Mouse (Mus musculus) layer of hippocampus, adult 9-11 months (tissue): ENCODE results near the gene Cpeb2.
A peak's percentile ranks its signal among the peaks of the same experiment; 100 is the strongest.

ENCODE experiments used
- DNase-seq: peaks from one replicate; pipeline ENCODE4 v3.0.0; 2022

The Cpeb2 gene

DNA sequence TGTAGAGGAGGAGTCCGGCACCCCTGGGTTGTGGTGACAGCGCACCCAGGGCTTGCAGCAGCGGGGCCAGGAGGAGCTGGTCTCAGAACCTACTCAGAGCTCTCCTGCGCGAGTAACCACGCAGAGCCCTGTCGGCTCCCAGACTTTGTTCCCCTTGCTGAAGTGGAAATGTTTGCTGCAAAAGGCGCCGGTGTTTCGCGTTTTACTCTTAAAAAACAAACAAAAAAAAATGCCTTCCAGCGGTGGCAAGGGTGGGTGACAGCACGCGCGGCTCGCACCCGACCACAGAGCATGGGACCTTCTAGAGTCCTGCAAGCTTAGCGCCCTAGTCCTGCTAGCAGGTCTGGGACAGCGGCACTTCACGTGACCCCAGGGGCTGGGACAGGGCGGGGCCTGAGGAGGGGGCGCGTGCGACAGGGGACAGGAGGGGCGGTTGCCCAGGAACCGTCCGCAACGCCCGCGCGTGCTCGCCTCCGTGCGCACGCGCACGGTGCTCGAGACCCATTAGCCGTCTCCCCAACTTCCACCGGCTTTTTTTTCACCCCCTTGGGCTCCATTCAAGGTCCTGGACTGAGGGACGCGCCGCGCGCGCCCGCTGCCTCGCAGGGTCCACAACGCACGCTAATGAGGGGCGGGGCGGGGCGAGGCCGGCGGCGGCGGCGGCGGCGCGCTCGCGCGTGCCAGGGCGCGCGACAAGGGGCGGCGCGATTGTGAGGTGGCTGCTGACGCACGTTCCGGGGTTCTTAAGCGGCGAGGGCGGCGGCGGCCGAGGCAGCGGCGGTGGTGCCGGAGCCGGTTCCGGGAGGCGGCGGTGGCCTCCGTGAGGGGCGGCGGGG, at the start of gene Cpeb2:
Gene Cpeb2, plus strand, starts transcription at position 691 of the 836 bp plus-strand sequence.
- peak; percentile 97 for DNase-seq

DNA sequence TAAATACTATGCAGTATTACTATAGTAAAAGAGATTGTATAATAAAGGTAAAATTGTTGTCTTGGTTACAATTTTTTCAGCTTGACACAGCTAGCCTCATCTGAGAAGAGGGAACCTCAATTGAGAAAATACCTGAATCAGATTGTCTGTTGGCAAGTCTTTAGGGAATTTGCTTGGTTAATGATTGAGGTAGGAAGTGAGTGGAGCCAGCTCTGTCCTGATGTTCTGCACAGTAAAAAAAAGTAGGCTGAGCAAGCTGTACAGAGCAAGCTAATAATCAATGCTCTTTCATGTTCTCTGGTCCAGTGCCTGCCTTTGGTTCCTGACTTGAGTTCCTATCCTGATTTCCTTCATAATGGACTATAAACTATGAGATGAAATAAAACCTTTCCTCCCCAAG, 49.4 kb upstream of the Cpeb2 start:
- DNase-seq, result no peak

GRCm38 (mm10) chr5:43184834-43185233, 48.1 kb upstream of the Cpeb2 start:
- no peak for DNase-seq

DNA sequence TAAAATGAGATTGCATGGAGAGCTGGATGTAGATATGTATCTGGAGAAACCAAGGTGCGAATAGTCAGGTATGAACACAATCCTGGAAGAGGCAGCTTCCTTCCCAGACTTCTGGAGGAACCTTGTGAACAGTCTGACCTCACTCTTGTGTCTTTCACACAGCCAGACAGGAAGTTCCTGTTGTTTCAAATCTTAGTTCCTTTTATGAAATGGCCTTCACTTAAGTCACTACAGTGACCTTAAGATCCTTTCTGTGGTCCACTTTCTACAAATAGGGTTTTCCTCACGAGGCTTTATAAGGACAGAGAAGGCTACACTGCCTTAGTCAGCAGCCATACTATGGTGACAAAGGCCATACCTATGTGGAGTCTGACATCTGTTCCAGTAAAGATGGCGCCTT, 47.5 kb upstream of the Cpeb2 start:
- DNase-seq, result no peak

DNA sequence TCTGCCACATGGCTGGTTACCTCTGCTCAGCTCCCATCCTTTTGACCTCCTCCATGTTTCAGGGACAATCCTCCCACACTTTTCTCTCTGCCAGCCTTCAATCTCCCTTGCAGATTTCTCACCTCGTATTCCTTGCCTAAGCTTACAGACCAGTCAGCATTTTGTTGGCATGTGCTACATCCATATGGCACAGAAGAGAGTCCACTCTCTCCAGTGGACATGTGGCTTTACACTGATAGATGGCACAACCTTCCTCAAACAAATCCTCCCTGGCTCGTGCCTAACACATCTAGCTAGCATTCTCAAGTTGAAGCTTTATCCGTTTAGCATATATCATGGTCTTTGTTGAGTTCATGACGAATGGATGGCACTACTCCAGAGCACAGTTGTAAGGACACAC, 32.3 kb upstream of the Cpeb2 start:
- no peak for DNase-seq

DNA sequence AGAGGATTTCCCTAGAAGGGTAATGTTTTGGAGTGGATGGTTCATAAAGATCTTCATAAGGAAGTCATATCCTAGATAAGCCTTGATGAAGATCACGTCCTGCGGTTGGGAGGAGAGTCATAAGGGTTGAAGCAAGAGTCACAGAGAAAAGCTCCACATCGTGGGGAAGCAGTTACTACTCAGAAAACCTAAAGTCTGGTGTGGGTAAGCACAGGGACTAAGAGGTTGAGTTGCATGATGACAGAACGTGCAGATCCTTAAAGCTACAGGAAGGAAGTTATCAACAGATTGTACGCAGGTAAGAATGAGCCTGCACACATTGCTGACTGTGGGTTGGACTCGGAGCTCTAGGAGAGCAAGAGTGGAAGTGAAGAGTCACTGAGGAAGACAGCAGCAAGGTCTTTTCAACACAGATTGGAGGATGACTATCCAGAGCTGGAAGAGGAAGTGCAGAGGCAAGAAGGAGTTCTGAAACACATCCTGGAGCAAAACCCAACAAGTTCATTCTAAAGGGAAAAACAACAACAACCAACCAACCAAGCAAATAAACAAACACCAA, 26.4 kb upstream of the Cpeb2 start:
- no peak for DNase-seq

DNA sequence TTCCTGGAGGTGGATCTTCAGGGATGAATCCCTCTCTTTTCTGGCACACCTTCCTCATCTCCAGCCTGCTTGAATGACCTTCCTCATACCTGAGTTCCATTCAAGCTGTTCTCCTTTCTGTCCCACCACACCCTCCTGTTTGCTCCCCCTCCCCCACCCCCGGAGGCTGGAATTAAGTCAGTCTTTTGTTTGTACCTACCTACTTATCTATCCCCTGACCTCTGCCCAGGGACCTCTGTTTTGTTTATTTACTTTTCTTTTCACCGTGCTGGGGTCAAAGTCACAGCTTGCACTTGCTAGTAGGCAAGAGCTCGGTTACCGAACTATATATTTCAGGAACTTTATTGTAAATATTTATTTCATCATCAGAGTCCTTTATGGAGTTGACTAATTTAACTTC, 15.5 kb upstream of the Cpeb2 start:
- DNase-seq, result no peak

GRCm38 (mm10) chr5:43217987-43218846, 14.8 kb upstream of the Cpeb2 start:
- no peak for DNase-seq

- no peak for DNase-seq
Measured at GRCm38 (mm10) chr5:43218847-43219132, 14.2 kb upstream of the Cpeb2 start.

GRCm38 (mm10) chr5:43223359-43223758, 9.6 kb upstream of the Cpeb2 start:
- DNase-seq, result no peak

- DNase-seq, result no peak
Measured at GRCm38 (mm10) chr5:43224245-43224644, 8.7 kb upstream of the Cpeb2 start.

DNA sequence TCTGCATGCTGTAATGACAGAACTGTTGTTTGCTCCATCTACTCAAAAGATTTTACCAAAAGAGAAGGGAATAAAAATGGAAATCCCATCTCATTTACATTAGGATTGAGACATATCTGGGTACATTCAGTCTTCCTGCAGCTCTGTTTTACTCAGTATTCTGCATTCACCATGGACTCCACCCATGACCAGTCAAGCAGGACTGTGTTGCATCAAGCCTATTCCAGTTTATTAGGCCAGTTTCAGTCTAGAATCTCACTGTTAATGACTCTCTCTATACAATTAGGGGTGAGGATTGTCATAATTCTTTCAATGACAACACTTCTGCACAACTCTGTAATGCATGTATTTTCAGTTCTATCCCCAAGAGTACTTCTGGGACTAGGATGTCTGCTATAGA, 6.8 kb upstream of the Cpeb2 start:
- DNase-seq, result no peak

GRCm38 (mm10) chr5:43227607-43228006, 5.4 kb upstream of the Cpeb2 start:
- no peak for DNase-seq

GRCm38 (mm10) chr5:43231061-43231460, 1.9 kb upstream of the Cpeb2 start:
- DNase-seq, result no peak

DNA sequence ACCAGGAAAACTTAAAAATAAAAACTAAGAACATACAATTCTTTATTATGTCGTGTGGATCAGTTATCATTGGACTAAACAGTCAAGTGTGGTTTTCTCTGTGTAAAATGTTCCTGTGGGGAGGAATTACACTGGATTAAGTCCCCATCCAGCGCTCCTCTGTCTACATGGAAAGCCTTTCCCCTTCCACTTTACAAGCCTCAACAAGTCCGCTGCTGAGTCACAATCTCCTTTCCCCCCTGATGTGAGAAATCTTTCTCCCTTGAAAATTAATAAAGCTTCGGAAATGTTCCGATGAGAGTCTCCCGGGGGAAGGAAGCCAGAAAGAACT, 856 bp upstream of the Cpeb2 start:
- DNase-seq, result no peak

GRCm38 (mm10) chr5:43233316-43234181, 579 bp downstream of the Cpeb2 start:
- peak; percentile 93 for DNase-seq

DNA sequence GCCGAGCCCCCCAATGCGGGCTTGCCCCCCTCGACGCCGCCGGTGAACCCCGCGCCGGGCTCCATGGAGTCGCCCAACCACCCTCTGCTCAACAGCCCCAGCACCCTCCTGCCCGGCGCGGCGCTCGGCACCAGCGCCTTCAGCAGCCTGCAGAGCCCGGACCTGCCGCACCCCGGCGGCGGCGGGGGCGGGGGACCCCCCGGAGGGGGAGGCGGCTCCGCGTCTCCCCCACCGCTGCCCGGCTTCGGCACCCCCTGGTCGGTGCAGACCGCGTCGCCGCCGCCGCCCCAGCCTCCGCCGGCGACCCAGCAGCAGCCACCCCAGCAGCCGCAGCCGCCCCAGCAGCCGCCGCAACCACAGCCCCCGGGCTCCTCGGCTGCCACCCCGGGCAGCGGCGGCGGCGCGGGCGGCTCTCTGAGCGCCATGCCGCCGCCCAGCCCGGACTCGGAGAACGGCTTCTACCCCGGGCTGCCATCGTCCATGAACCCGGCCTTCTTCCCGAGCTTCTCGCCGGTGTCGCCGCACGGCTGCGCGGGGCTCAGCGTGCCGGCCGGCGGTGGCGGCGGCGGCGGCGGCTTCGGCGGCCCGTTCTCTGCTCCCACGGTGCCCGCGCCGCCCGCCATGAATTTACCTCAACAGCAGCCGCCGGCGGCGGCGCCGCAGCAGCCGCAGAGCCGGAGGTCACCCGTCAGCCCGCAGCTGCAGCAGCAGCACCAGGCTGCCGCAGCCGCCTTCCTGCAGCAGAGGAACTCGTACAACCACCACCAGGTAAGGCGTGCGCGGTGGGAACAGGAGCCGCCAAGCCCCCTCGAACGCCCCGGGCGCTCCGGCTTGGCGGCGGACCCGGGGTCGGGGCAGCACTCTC, 1.6 kb downstream of the Cpeb2 start:
- DNase-seq, result peak; percentile 28

- peak; percentile 22 for DNase-seq
Measured at GRCm38 (mm10) chr5:43235186-43235785, 2.3 kb downstream of the Cpeb2 start.

GRCm38 (mm10) chr5:43235997-43236396, 3.0 kb downstream of the Cpeb2 start:
- no peak for DNase-seq

- DNase-seq, result no peak
Measured at GRCm38 (mm10) chr5:43236476-43236875, 3.5 kb downstream of the Cpeb2 start.

GRCm38 (mm10) chr5:43237238-43237637, 4.3 kb downstream of the Cpeb2 start:
- DNase-seq, result no peak
